ENCODE assay signal across 11 mouse cellular contexts in genomic region chr16:96757588-96758313, GRCm38 (mm10).
DNase-seq lines count a peak whose midpoint lies in the region; ATAC-seq and TF ChIP-seq lines count a peak whose summit lies in the region.
"Had no signal": no experiment of that assay in that cellular context is flagged by ENCODE, and none has a peak within 500 bp of the region (broad histone marks: within the 10 kb centered on the region; RNA-seq: fewer than 3 reads in every experiment).

No protein-coding gene starts in this region.

- peaks cover 17% of the 10 kb centered on the region for H3K4me1 ChIP-seq in heart, embryonic 13.5 days
- H3K4me1 ChIP-seq in ES-E14 (ENCODE audit: control insufficient read depth in 2 of 2, insufficient read depth in 2 of 2, low read length in 2 of 2, poor library complexity in 1 of 2) = peaks cover 0 to 21% of the 10 kb centered on the region in 2 experiments; a peak in 3 of 4 replicates
- peaks cover 13% of the 10 kb centered on the region for H3K4me1 ChIP-seq in forebrain, embryonic 11.5 days (replicated peaks; ENCODE audit: control insufficient read depth, insufficient read depth, low read length)
- H3K4me1 ChIP-seq in midbrain, embryonic 13.5 days (replicated peaks) = peaks cover 84% of the 10 kb centered on the region

- no peaks in the 10 kb centered on the region for H3K9me3 ChIP-seq in heart, embryonic 13.5 days
- H3K9me3 ChIP-seq in ES-E14 (ENCODE audit: control insufficient read depth, insufficient read depth, low read depth, low read length) = no peaks in the 10 kb centered on the region
- H3K9me3 ChIP-seq in forebrain, embryonic 11.5 days (ENCODE audit: control insufficient read depth, low read length) = no peaks in the 10 kb centered on the region
- H3K9me3 ChIP-seq in midbrain, embryonic 13.5 days = no peaks in the 10 kb centered on the region

- H3K27me3 ChIP-seq in heart, embryonic 13.5 days (replicated peaks) = peaks cover 18% of the 10 kb centered on the region; the same call in 1 of the 2 replicates
- no peaks in the 10 kb centered on the region for H3K27me3 ChIP-seq in forebrain, embryonic 11.5 days (ENCODE audit: control insufficient read depth, insufficient read depth, low read length)
- H3K27me3 ChIP-seq in midbrain, embryonic 13.5 days = no peaks in the 10 kb centered on the region

- 2% methylated on average over 9 of the region's 9 CpGs for WGBS in heart, embryonic 13.5 days
- 3% methylated on average over 9 of the region's 9 CpGs for WGBS in forebrain, embryonic 11.5 days
- WGBS in midbrain, embryonic 13.5 days = 3% methylated on average over 9 of the region's 9 CpGs

- no peak for ATAC-seq in heart, embryonic 13.5 days (ENCODE audit: extremely low read depth, insufficient number of reproducible peaks, low FRiP score, low TSS enrichment)
- 0 out of 2 replicates have a peak, but pooled peaks have one; percentile 17 for ATAC-seq in forebrain, embryonic 11.5 days (replicated peaks; ENCODE audit: low FRiP score)
- ATAC-seq in midbrain, embryonic 13.5 days = peak; percentile 10
- ATAC-seq in granulocyte monocyte progenitor cell, adult 5-6 weeks (replicated peaks; ENCODE audit: poor library complexity, severe bottlenecking) = no peak

- in situ Hi-C loops in ES-E14 (cut with MboI; ENCODE audit: low sequenced_read_pairs in 2 of 2, unreplicated experiment in 2 of 2) = no loop called here

- H3K36me3 ChIP-seq in heart, embryonic 13.5 days = no peaks in the 10 kb centered on the region
- H3K36me3 ChIP-seq in ES-E14 (ENCODE audit: control insufficient read depth, insufficient read depth, low read length, poor library complexity, severe bottlenecking) = no peaks in the 10 kb centered on the region
- H3K36me3 ChIP-seq in forebrain, embryonic 11.5 days (ENCODE audit: control insufficient read depth, insufficient read depth, low read length) = no peaks in the 10 kb centered on the region
- H3K36me3 ChIP-seq in midbrain, embryonic 13.5 days = no peaks in the 10 kb centered on the region

- intact Hi-C loops in heart, postnatal 36 days (cut with DNase I) = no loop called here

- no peak for DNase-seq in heart, postnatal 36 days
- DNase-seq in ES-E14 (ENCODE audit: low read depth, low spot score) = peak; percentile 27
- DNase-seq in forebrain, embryonic 11.5 days (ENCODE audit: low spot score) = no peak
- no peak for DNase-seq in thymus, postnatal 10 days (ENCODE audit: low spot score in 2 of 2)
- no peak for DNase-seq in frontal cortex, postnatal 14 days (ENCODE audit: low spot score in 2 of 2)
- DNase-seq: cerebellum, adult 11-12 months; right cerebral cortex, postnatal 4 days had no signal

- H3K9ac ChIP-seq in heart, embryonic 13.5 days = peak overlapping the region; percentile 24; the same call in 1 of the 2 replicates
- no peak overlapping the region for H3K9ac ChIP-seq in ES-E14 (ENCODE audit: insufficient read depth, low read depth, low read length, poor library complexity, severe bottlenecking)
- H3K9ac ChIP-seq in forebrain, embryonic 11.5 days (ENCODE audit: low read length) = no peak overlapping the region
- H3K9ac ChIP-seq in midbrain, embryonic 13.5 days (replicated peaks) = peak overlapping the region; percentile 30; the same call in 1 of the 2 replicates

- peak overlapping the region; percentile 37 for H3K4me2 ChIP-seq in heart, embryonic 13.5 days
- H3K4me2 ChIP-seq in forebrain, embryonic 11.5 days (ENCODE audit: low read depth, low read length, severe bottlenecking) = peak overlapping the region; percentile 27; the same call in 1 of the 2 replicates
- H3K4me2 ChIP-seq in midbrain, embryonic 13.5 days (replicated peaks) = peak overlapping the region; percentile 30
- H3K4me2 ChIP-seq: liver, embryonic 11.5 days had no signal

- H3K4me3 ChIP-seq in heart, embryonic 13.5 days = no peak overlapping the region
- H3K4me3 ChIP-seq in ES-E14 (ENCODE audit: insufficient read depth in 1 of 2, low read depth in 1 of 2, low read length in 2 of 2, poor library complexity in 1 of 2, severe bottlenecking in 1 of 2) = peak overlapping the region in 1 of 2 experiments; percentile 2; a peak in 1 of 4 replicates
- H3K4me3 ChIP-seq in forebrain, embryonic 11.5 days (ENCODE audit: low read depth, low read length) = no peak overlapping the region
- no peak overlapping the region for H3K4me3 ChIP-seq in midbrain, embryonic 13.5 days (replicated peaks)

- no peak overlapping the region for H3K27ac ChIP-seq in heart, embryonic 13.5 days (replicated peaks)
- H3K27ac ChIP-seq in ES-E14 (ENCODE audit: insufficient read depth, low read depth, low read length, poor library complexity, severe bottlenecking) = peak overlapping the region; percentile 78; the same call in 1 of the 2 replicates
- no peak overlapping the region for H3K27ac ChIP-seq in forebrain, embryonic 11.5 days (ENCODE audit: low read depth, low read length)
- H3K27ac ChIP-seq in midbrain, embryonic 13.5 days = peak overlapping the region; percentile 84

TF ChIP-seq in ES-E14, 5 proteins besides CTCF, POLR2A, EP300 and RAD21:
- TF ChIP-seq MAFK (IDR thresholded peaks at IDR 0.05; ENCODE audit: insufficient read depth, low read depth, low read length) = no peak
- TF ChIP-seq ZC3H11A (IDR thresholded peaks at IDR 0.05; ENCODE audit: borderline replicate concordance, low read depth, low read length) = no peak
- TF ChIP-seq ZNF384 (IDR thresholded peaks at IDR 0.05; ENCODE audit: low read depth, low read length) = no peak
- no peak for TF ChIP-seq CHD2 (IDR thresholded peaks at IDR 0.05; ENCODE audit: low read depth, low read length)
- no peak for TF ChIP-seq HCFC1 (IDR thresholded peaks at IDR 0.05; ENCODE audit: borderline replicate concordance, insufficient read depth, low read length)

Comparison
In these comparisons a context has a peak if more than half of its experiments do, and no peak if none do; other contexts are left out.
1. ATAC-seq: peak in forebrain, embryonic 11.5 days (single experiment) and midbrain, embryonic 13.5 days (single experiment); none in heart, embryonic 13.5 days (single experiment) and granulocyte monocyte progenitor cell, adult 5-6 weeks (single experiment).
2. H3K27ac ChIP-seq: peak in ES-E14 (single experiment) and midbrain, embryonic 13.5 days (single experiment); none in heart, embryonic 13.5 days (single experiment) and forebrain, embryonic 11.5 days (single experiment).
3. H3K9ac ChIP-seq: peak in heart, embryonic 13.5 days (single experiment) and midbrain, embryonic 13.5 days (single experiment); none in ES-E14 (single experiment) and forebrain, embryonic 11.5 days (single experiment).
4. Peak in every context shown above with its lines, with median percentiles within 50 percentile points of each other: H3K4me2 ChIP-seq.